Mouse (Mus musculus): ENCODE measurements at regions not wholly inside any gene's neighbourhood (a gene's known extent, or its start where the extent isn't known, plus 50 kb on each side); places are given as distances from the start of the nearest gene placed in this dataset.

- Histone ChIP-seq H3K4me2 (peak overlapping the region; percentile 45), H3K36me3 (no peaks in the 10 kb centered on the region), H3K9ac (peak overlapping the region; percentile 25; the same call in 1 of the 2 replicates), H3K27ac (peak overlapping the region; percentile 81), H3K4me1 (replicated peaks) (peaks cover 12% of the 10 kb centered on the region), H3K9me3 (replicated peaks) (no peaks in the 10 kb centered on the region), H3K27me3 (no peaks in the 10 kb centered on the region), H3K4me3 (peak overlapping the region; percentile 19)
- 64% methylated on average over 6 of the region's 6 CpGs for WGBS
- no peak for ATAC-seq (replicated peaks; ENCODE audit: insufficient number of reproducible peaks, insufficient read depth, low FRiP score, low read depth)
These were observed 313.4 kb upstream of the Ubash3b start for GRCm38 (mm10) chr9:41474945-41475297.

- peaks cover 12% of the 10 kb centered on the region for H3K4me1 ChIP-seq (replicated peaks)
- no peaks in the 10 kb centered on the region for H3K27me3 ChIP-seq
- ATAC-seq (replicated peaks; ENCODE audit: insufficient number of reproducible peaks, insufficient read depth, low FRiP score, low read depth): peak; percentile 73
- 46% methylated on average over 11 of the region's 11 CpGs for WGBS
- H3K4me2 ChIP-seq: peak overlapping the region; percentile 45
- H3K9me3 ChIP-seq (replicated peaks): no peaks in the 10 kb centered on the region
- no peaks in the 10 kb centered on the region for H3K36me3 ChIP-seq
- peak overlapping the region; percentile 81 for H3K27ac ChIP-seq
- H3K4me3 ChIP-seq: peak overlapping the region; percentile 19
- no peak overlapping the region for H3K9ac ChIP-seq
These were observed 312.9 kb upstream of the Ubash3b start for GRCm38 (mm10) chr9:41474244-41474944.

- no peak overlapping the region for H3K27ac ChIP-seq
- no peaks in the 10 kb centered on the region for H3K27me3 ChIP-seq
- H3K4me1 ChIP-seq (replicated peaks): peaks cover 12% of the 10 kb centered on the region
- no peak overlapping the region for H3K4me2 ChIP-seq
- H3K9ac ChIP-seq: no peak overlapping the region
- no peaks in the 10 kb centered on the region for H3K9me3 ChIP-seq (replicated peaks)
- no peak for ATAC-seq (replicated peaks; ENCODE audit: insufficient number of reproducible peaks, insufficient read depth, low FRiP score, low read depth)
- H3K4me3 ChIP-seq: no peak overlapping the region
- H3K36me3 ChIP-seq: no peaks in the 10 kb centered on the region
- WGBS: 88% methylated on average over 5 of the region's 5 CpGs
These were observed 312.0 kb upstream of the Ubash3b start for GRCm38 (mm10) chr9:41473506-41473905.

GRCm38 (mm10) chr9:41471345-41471744, 309.8 kb upstream of the Ubash3b start:
- Histone ChIP-seq H3K27ac (no peak overlapping the region), H3K4me2 (no peak overlapping the region), H3K36me3 (no peaks in the 10 kb centered on the region), H3K27me3 (no peaks in the 10 kb centered on the region), H3K4me1 (replicated peaks) (peaks cover 12% of the 10 kb centered on the region), H3K4me3 (no peak overlapping the region), H3K9me3 (replicated peaks) (no peaks in the 10 kb centered on the region), H3K9ac (no peak overlapping the region)
- no peak for ATAC-seq (replicated peaks; ENCODE audit: insufficient number of reproducible peaks, insufficient read depth, low FRiP score, low read depth)
- 83% methylated on average over 3 of the region's 3 CpGs for WGBS

GRCm38 (mm10) chr9:41470010-41470409, 308.5 kb upstream of the Ubash3b start:
- no peaks in the 10 kb centered on the region for H3K9me3 ChIP-seq (replicated peaks)
- ATAC-seq (replicated peaks; ENCODE audit: insufficient number of reproducible peaks, insufficient read depth, low FRiP score, low read depth): no peak; the same call in 1 of the 2 replicates
- no peaks in the 10 kb centered on the region for H3K27me3 ChIP-seq

GRCm38 (mm10) chr9:41469414-41469813, 307.9 kb upstream of the Ubash3b start:
- WGBS: 78% methylated on average over 5 of the region's 5 CpGs
- Histone ChIP-seq H3K36me3 (no peaks in the 10 kb centered on the region), H3K9me3 (replicated peaks) (no peaks in the 10 kb centered on the region), H3K4me3 (no peak overlapping the region), H3K4me2 (no peak overlapping the region), H3K9ac (no peak overlapping the region), H3K27ac (peak overlapping the region; percentile 45), H3K4me1 (replicated peaks) (peaks cover 3% of the 10 kb centered on the region), H3K27me3 (no peaks in the 10 kb centered on the region)
- no peak for ATAC-seq (replicated peaks; ENCODE audit: insufficient number of reproducible peaks, insufficient read depth, low FRiP score, low read depth)

More at GRCm38 (mm10) chr9:41470010-41470409, 308.5 kb upstream of the Ubash3b start:
- H3K4me1 ChIP-seq (replicated peaks): peaks cover 8% of the 10 kb centered on the region
- H3K4me2 ChIP-seq: no peak overlapping the region
- no peak overlapping the region for H3K9ac ChIP-seq
- H3K36me3 ChIP-seq: no peaks in the 10 kb centered on the region
- H3K27ac ChIP-seq: peak overlapping the region; percentile 45
- 50% methylated on average over 6 of the region's 6 CpGs for WGBS
- no peak overlapping the region for H3K4me3 ChIP-seq

- Histone ChIP-seq H3K4me3 (no peak overlapping the region), H3K27me3 (no peaks in the 10 kb centered on the region), H3K4me1 (replicated peaks) (peaks cover 11% of the 10 kb centered on the region), H3K36me3 (no peaks in the 10 kb centered on the region), H3K9me3 (replicated peaks) (no peaks in the 10 kb centered on the region), H3K27ac (no peak overlapping the region), H3K4me2 (no peak overlapping the region), H3K9ac (no peak overlapping the region)
- no peak for ATAC-seq (replicated peaks; ENCODE audit: insufficient number of reproducible peaks, insufficient read depth, low FRiP score, low read depth)
- 74% methylated on average over 8 of the region's 8 CpGs for WGBS
These were observed 302.7 kb upstream of the Ubash3b start for GRCm38 (mm10) chr9:41464057-41464685.

- WGBS: 10% methylated on average over 11 of the region's 11 CpGs
- no peak overlapping the region for H3K9ac ChIP-seq
These were observed 300.2 kb upstream of the Ubash3b start for GRCm38 (mm10) chr9:41461742-41462141.

GRCm38 (mm10) chr9:41460709-41461108, 299.2 kb upstream of the Ubash3b start:
- Histone ChIP-seq H3K4me3 (no peak overlapping the region), H3K9ac (no peak overlapping the region), H3K36me3 (no peaks in the 10 kb centered on the region), H3K4me2 (no peak overlapping the region), H3K27me3 (no peaks in the 10 kb centered on the region), H3K9me3 (replicated peaks) (no peaks in the 10 kb centered on the region), H3K27ac (no peak overlapping the region), H3K4me1 (replicated peaks) (peaks cover 11% of the 10 kb centered on the region)
- 86% methylated on average over 6 of the region's 6 CpGs for WGBS
- no peak for ATAC-seq (replicated peaks; ENCODE audit: insufficient number of reproducible peaks, insufficient read depth, low FRiP score, low read depth)

More at GRCm38 (mm10) chr9:41461742-41462141, 300.2 kb upstream of the Ubash3b start:
- no peaks in the 10 kb centered on the region for H3K36me3 ChIP-seq
- H3K4me1 ChIP-seq (replicated peaks): peaks cover 11% of the 10 kb centered on the region
- H3K4me2 ChIP-seq: no peak overlapping the region
- H3K9me3 ChIP-seq (replicated peaks): no peaks in the 10 kb centered on the region
- ATAC-seq (replicated peaks; ENCODE audit: insufficient number of reproducible peaks, insufficient read depth, low FRiP score, low read depth): peak; percentile 92
- H3K27me3 ChIP-seq: no peaks in the 10 kb centered on the region
- peak overlapping the region; percentile 62 for H3K27ac ChIP-seq
- H3K4me3 ChIP-seq: no peak overlapping the region

- Histone ChIP-seq H3K4me2 (no peak overlapping the region), H3K27me3 (no peaks in the 10 kb centered on the region), H3K9me3 (replicated peaks) (no peaks in the 10 kb centered on the region), H3K4me1 (replicated peaks) (peaks cover 7% of the 10 kb centered on the region), H3K4me3 (no peak overlapping the region), H3K36me3 (no peaks in the 10 kb centered on the region), H3K9ac (no peak overlapping the region), H3K27ac (no peak overlapping the region)
- ATAC-seq (replicated peaks; ENCODE audit: insufficient number of reproducible peaks, insufficient read depth, low FRiP score, low read depth): no peak
- WGBS: 73% methylated on average over 3 of the region's 3 CpGs
These were observed 295.5 kb upstream of the Ubash3b start for GRCm38 (mm10) chr9:41457003-41457402.

- WGBS: 48% methylated on average over 3 of the region's 3 CpGs
- Histone ChIP-seq H3K27ac (peak overlapping the region; percentile 34; the same call in 1 of the 2 replicates), H3K27me3 (no peaks in the 10 kb centered on the region)
These were observed 290.2 kb upstream of the Ubash3b start for GRCm38 (mm10) chr9:41451738-41452137.

GRCm38 (mm10) chr9:41449233-41449632, 287.7 kb upstream of the Ubash3b start:
- WGBS: 35% methylated on average over 4 of the region's 4 CpGs
- H3K4me2 ChIP-seq: no peak overlapping the region
- H3K4me1 ChIP-seq (replicated peaks): peaks cover 39% of the 10 kb centered on the region
- no peak overlapping the region for H3K9ac ChIP-seq
- no peak for ATAC-seq (replicated peaks; ENCODE audit: insufficient number of reproducible peaks, insufficient read depth, low FRiP score, low read depth)
- peak overlapping the region; percentile 18; the same call in 1 of the 2 replicates for H3K27ac ChIP-seq
- no peak overlapping the region for H3K4me3 ChIP-seq
- no peaks in the 10 kb centered on the region for H3K27me3 ChIP-seq
- no peaks in the 10 kb centered on the region for H3K9me3 ChIP-seq (replicated peaks)
- no peaks in the 10 kb centered on the region for H3K36me3 ChIP-seq

More at GRCm38 (mm10) chr9:41451738-41452137, 290.2 kb upstream of the Ubash3b start:
- H3K4me3 ChIP-seq: no peak overlapping the region
- ATAC-seq (replicated peaks; ENCODE audit: insufficient number of reproducible peaks, insufficient read depth, low FRiP score, low read depth): no peak
- H3K9me3 ChIP-seq (replicated peaks): no peaks in the 10 kb centered on the region
- no peaks in the 10 kb centered on the region for H3K36me3 ChIP-seq
- no peak overlapping the region for H3K4me2 ChIP-seq
- H3K4me1 ChIP-seq (replicated peaks): peaks cover 33% of the 10 kb centered on the region
- no peak overlapping the region for H3K9ac ChIP-seq
